Mouse (Mus musculus) megakaryocyte, embryonic 14.5 days (primary cell): ENCODE results near the gene Arhgap15. TPM values are rescaled to one million over a fixed set of nuclear protein-coding genes. Genes with fewer than 3 reads are reported as not detected.

Source experiments
- H3K27me3 ChIP-seq: replicated peaks from 2 replicates; pipeline ENCODE3; 2012; ENCODE audit warnings: inconsistent platforms
- H3K36me3 ChIP-seq: replicated peaks from 2 replicates; pipeline ENCODE3; 2012; ENCODE audit warnings: low read length, inconsistent platforms, mixed read lengths
- H3K4me1 ChIP-seq: 2 replicates; pipeline ENCODE4 v1.6.1; 2012; ENCODE audit warnings: inconsistent platforms
- H3K4me3 ChIP-seq: replicated peaks from 2 replicates; pipeline ENCODE3; 2012; ENCODE audit warnings: moderate library complexity, mild to moderate bottlenecking, inconsistent platforms
- H3K9me3 ChIP-seq: 2 replicates; pipeline ENCODE4 v1.6.1; 2012; ENCODE audit warnings: inconsistent platforms
- FLI1 ChIP-seq: IDR thresholded peaks from 2 replicates; pipeline ENCODE4 v1.6.1; 2012; ENCODE audit warnings: low read length, inconsistent platforms, mixed read lengths
- GATA1 ChIP-seq: IDR thresholded peaks from 3 replicates; pipeline ENCODE4 v1.6.1; 2012; ENCODE audit warnings: mixed read lengths, low read length, inconsistent platforms, borderline replicate concordance
- polyA plus RNA-seq: library from polyadenylated mRNA; stranded (reverse); fragments of >175 nt; gene quantifications from 2 replicates; pipeline ENCODE4 v1.2.3, GENCODE M21; 2012; ENCODE audit warnings: low replicate concordance; ENCODE audit not compliant: insufficient read depth

Arhgap15 gene
- polyA plus RNA-seq, 1 experiment: 0.25 TPM

DNA sequence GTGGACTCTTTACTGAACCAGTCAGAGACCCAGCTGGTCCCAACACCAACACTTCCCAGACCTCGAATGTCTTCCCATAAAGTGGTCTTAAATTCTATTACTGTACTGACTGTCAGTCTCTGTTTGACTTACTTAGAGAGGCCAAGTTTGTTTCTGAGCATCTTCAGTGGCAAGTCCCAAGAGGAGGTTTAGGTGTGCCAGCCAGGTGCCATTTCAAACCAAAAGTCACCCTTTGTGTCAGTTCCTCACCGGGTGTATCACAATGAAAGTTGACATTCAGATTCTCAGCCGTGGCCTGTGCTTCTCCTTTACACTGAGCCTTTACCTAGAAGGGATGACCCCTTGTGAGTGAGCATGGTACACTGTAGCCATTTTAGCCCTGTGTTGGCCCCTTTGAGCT lies 560.5 kb downstream of the Arhgap15 start:
- Histone ChIP-seq H3K4me1 (peaks cover 4% of the 10 kb centered on the region; the same call in 1 of the 2 replicates), H3K4me3 (no peak overlapping the region), H3K36me3 (no peaks in the 10 kb centered on the region), H3K9me3 (no peaks in the 10 kb centered on the region), H3K27me3 (no peaks in the 10 kb centered on the region)
- TF ChIP-seq GATA1 (no peak), FLI1 (no peak)

DNA sequence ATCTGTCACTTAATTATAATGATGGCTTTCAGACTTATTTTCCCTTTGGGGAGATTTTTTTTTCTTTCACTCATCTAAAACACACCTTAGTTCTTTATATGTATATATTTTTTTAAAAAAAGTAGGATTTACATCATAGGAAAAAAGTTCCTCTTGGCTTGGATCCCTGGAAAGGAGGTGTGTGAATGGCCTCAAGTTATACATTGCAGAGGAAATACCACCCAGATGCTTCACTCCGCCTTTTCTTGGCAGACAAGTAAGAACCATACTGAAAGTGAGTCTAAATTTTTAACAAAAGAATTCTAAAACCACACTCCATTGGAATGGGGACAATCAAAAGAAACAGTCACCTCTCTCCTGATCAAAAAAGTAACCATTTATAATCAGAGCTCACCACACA lies 560.9 kb downstream of the Arhgap15 start:
- peaks cover 4% of the 10 kb centered on the region; the same call in 1 of the 2 replicates for H3K4me1 ChIP-seq
- H3K9me3 ChIP-seq: no peaks in the 10 kb centered on the region
- H3K36me3 ChIP-seq: no peaks in the 10 kb centered on the region
- TF ChIP-seq GATA1 (no peak), FLI1 (no peak)
- no peaks in the 10 kb centered on the region for H3K27me3 ChIP-seq
- no peak overlapping the region for H3K4me3 ChIP-seq

GRCm38 (mm10) chr2:44310095-44310748 lies 561.6 kb downstream of the Arhgap15 start:
- H3K4me1 ChIP-seq: peaks cover 4% of the 10 kb centered on the region; the same call in 1 of the 2 replicates
- H3K4me3 ChIP-seq: no peak overlapping the region
- H3K36me3 ChIP-seq: no peaks in the 10 kb centered on the region
- no peaks in the 10 kb centered on the region for H3K9me3 ChIP-seq
- no peaks in the 10 kb centered on the region for H3K27me3 ChIP-seq
- no peak for TF ChIP-seq FLI1
- TF ChIP-seq GATA1: no peak

GRCm38 (mm10) chr2:44311216-44311615 lies 562.6 kb downstream of the Arhgap15 start:
- Histone ChIP-seq H3K4me1 (peaks cover 4% of the 10 kb centered on the region; the same call in 1 of the 2 replicates), H3K9me3 (no peaks in the 10 kb centered on the region), H3K27me3 (no peaks in the 10 kb centered on the region), H3K4me3 (no peak overlapping the region), H3K36me3 (no peaks in the 10 kb centered on the region)
- TF ChIP-seq FLI1: no peak
- TF ChIP-seq GATA1: no peak

- peaks cover 4% of the 10 kb centered on the region; the same call in 1 of the 2 replicates for H3K4me1 ChIP-seq
- no peaks in the 10 kb centered on the region for H3K36me3 ChIP-seq
- no peaks in the 10 kb centered on the region for H3K9me3 ChIP-seq
- H3K27me3 ChIP-seq: no peaks in the 10 kb centered on the region
- no peak for TF ChIP-seq FLI1
- H3K4me3 ChIP-seq: no peak overlapping the region
Measured at GRCm38 (mm10) chr2:44313573-44313972, 564.9 kb downstream of the Arhgap15 start.

DNA sequence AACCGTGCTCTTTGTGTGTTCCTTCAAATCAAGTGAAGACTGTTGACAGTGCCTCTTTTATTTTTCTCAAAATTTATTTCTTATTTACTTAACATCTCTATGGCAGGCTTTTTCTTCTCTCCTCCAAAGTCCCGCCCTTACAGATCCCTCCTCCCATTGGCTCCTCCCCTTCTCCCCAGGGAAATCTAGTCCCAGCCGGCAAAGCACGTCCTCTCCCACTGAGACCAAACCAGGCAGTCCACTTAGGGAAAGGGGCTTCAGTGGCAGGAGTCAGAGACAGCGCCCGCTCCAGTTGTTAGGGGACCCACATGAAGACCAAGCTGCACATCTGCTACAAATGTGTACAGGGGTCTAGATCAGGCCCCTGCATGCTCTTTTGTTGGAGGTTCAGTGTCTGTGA lies 569.8 kb downstream of the Arhgap15 start:
- Histone ChIP-seq H3K36me3 (no peaks in the 10 kb centered on the region), H3K4me3 (no peak overlapping the region), H3K4me1 (peaks cover 4% of the 10 kb centered on the region; the same call in 1 of the 2 replicates), H3K9me3 (no peaks in the 10 kb centered on the region), H3K27me3 (no peaks in the 10 kb centered on the region)
- TF ChIP-seq GATA1 (no peak), FLI1 (no peak)

- Histone ChIP-seq H3K4me3 (no peak overlapping the region), H3K4me1 (no peaks in the 10 kb centered on the region), H3K9me3 (no peaks in the 10 kb centered on the region), H3K27me3 (no peaks in the 10 kb centered on the region), H3K36me3 (no peaks in the 10 kb centered on the region)
- TF ChIP-seq GATA1 (no peak), FLI1 (no peak)
Measured at GRCm38 (mm10) chr2:44319479-44319878, 570.9 kb downstream of the Arhgap15 start.

DNA sequence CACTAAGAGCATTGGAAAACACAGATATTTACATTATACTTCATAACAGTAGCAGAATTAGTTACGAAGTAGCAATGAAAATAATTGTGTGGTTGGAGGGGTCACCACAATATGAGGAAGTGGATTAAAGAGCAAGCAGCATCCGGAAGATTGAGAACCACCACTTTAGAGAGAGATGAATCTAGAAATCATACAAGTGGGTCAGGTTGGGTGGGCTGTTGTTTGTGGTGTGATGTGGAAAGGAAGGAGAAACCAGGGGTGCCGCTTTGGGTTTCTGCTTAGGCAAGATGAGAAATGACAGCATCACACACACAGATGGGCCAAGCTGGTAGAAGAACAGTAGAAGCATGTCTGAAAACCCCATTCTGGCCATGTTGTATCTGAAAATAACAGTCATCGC lies 575.2 kb downstream of the Arhgap15 start:
- Histone ChIP-seq H3K36me3 (no peaks in the 10 kb centered on the region), H3K9me3 (no peaks in the 10 kb centered on the region), H3K4me1 (no peaks in the 10 kb centered on the region), H3K4me3 (no peak overlapping the region), H3K27me3 (no peaks in the 10 kb centered on the region)
- no peak for TF ChIP-seq GATA1
- TF ChIP-seq FLI1: no peak

DNA sequence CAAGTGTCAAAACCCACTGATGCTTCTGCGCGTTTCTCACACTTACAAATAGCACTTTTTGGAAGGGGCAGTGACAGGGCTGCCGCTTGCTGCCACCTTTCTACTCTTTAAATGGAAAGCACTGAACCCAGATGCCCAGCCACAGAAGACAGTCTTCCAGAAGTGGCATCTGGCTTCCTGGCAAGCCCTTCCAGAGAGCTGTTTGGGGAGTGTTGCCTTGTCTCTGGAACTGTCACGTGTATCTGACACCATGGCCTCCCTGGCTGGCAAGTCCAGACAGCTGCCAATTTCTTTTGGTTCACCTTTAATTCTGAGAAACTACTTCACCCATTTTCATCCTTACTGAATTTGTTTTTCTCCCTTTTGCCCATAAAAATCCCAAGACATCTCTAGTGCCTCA lies 584.7 kb downstream of the Arhgap15 start:
- Histone ChIP-seq H3K36me3 (no peaks in the 10 kb centered on the region), H3K27me3 (no peaks in the 10 kb centered on the region), H3K4me1 (peaks cover 19% of the 10 kb centered on the region), H3K4me3 (no peak overlapping the region), H3K9me3 (no peaks in the 10 kb centered on the region)
- TF ChIP-seq FLI1 (no peak), GATA1 (no peak)

DNA sequence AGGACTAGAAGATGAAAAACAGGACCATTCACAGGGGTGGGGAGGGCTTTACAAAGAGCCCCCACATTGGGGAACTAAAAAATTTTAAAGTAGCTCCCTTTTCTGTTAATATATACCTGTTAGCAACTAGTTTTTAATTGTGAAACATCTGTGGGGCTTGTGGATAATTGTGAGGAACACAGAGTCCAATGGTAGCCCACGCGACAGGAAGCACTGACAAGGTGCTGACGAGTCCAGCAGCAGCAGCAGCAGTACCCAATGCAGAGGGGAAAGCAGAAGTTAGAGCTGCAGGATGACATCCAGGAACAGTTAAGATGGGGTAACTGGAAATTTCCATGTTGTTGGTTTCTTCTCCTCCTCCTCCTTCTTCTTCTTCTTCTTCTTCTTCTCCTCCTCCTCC lies 585.4 kb downstream of the Arhgap15 start:
- peak overlapping the region; percentile 59 for H3K4me3 ChIP-seq
- H3K27me3 ChIP-seq: no peaks in the 10 kb centered on the region
- no peaks in the 10 kb centered on the region for H3K36me3 ChIP-seq
- TF ChIP-seq GATA1 (no peak), FLI1 (no peak)
- peaks cover 19% of the 10 kb centered on the region for H3K4me1 ChIP-seq
- H3K9me3 ChIP-seq: no peaks in the 10 kb centered on the region

DNA sequence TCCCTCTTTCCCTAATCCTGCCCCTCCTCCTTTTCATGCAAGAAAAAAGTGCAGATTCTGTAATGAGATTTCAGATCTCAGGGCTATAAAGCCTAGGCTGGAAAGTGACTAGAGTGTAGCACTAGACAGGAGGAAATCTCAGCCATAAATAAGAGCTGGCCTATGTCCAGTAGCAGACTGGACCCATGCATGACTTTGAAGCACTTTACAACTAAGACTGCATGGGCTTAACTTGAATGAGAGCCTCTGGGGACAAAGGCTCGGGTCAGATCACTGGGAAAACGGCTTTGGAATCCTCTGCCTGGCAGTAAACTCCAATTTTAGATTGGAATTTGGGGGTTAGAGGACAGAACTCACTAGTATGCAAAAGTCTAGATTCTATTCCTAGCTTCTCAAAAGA lies 585.9 kb downstream of the Arhgap15 start:
- no peaks in the 10 kb centered on the region for H3K27me3 ChIP-seq
- no peaks in the 10 kb centered on the region for H3K9me3 ChIP-seq
- H3K4me3 ChIP-seq: no peak overlapping the region
- no peaks in the 10 kb centered on the region for H3K36me3 ChIP-seq
- TF ChIP-seq FLI1: no peak
- TF ChIP-seq GATA1: no peak
- peaks cover 19% of the 10 kb centered on the region for H3K4me1 ChIP-seq
